Mouse (Mus musculus) left cerebral cortex, adult 8-10 months (tissue): ENCODE measurements around the gene Cfap97d1. TPM values are rescaled to one million over a fixed set of nuclear protein-coding genes. Genes with fewer than 3 reads are reported as not detected.
"Not testable (repeated sequence)": the region's sequence is repeated elsewhere in the genome, so short reads cannot be mapped to it uniquely, and the experiment has no call there.

Experiments
- DNase-seq, 2 experiments: peaks; one replicate each; pipeline ENCODE4 v3.0.0; 2022; ENCODE audit warnings: low spot score in 2 of 2
- total RNA-seq, 4 experiments: library from RNA; stranded (reverse); gene quantifications; 2 replicates each; pipeline ENCODE4 v1.2.4; 2022

The Cfap97d1 gene
- total RNA-seq, 4 experiments from 2014 or later: not detected

- DNase-seq: no peak
Observed at GRCm38 (mm10) chr11:101973496-101973895, 10.6 kb upstream of the Cfap97d1 start.

GRCm38 (mm10) chr11:101974181-101974580 is 9.9 kb upstream of the Cfap97d1 start:
- DNase-seq: no peak

- no peak for DNase-seq
Observed at GRCm38 (mm10) chr11:101974923-101975322, 9.2 kb upstream of the Cfap97d1 start.

- no peak for DNase-seq
Observed at GRCm38 (mm10) chr11:101976949-101977348, 7.1 kb upstream of the Cfap97d1 start.

GRCm38 (mm10) chr11:101979140-101979539 is 4.9 kb upstream of the Cfap97d1 start:
- no peak for DNase-seq

GRCm38 (mm10) chr11:101980603-101981157 is 3.4 kb upstream of the Cfap97d1 start:
- no peak for DNase-seq

GRCm38 (mm10) chr11:101981850-101982249 is 2.2 kb upstream of the Cfap97d1 start:
- DNase-seq: peak in 1 of 2 experiments; percentile 50

- DNase-seq: no peak
Observed at GRCm38 (mm10) chr11:101982981-101983411, 1.1 kb upstream of the Cfap97d1 start.

- no peak for DNase-seq
Observed at GRCm38 (mm10) chr11:101983431-101983921, 603 bp upstream of the Cfap97d1 start.

- DNase-seq: not testable (repeated sequence)
Observed at GRCm38 (mm10) chr11:101985450-101985849, 1.4 kb downstream of the Cfap97d1 start.

GRCm38 (mm10) chr11:101985990-101986389 is 1.9 kb downstream of the Cfap97d1 start:
- DNase-seq: peak; percentile 72 to 83

GRCm38 (mm10) chr11:101986913-101987312 is 2.8 kb downstream of the Cfap97d1 start, which contains the start of gene Dusp3:
TSS of gene Dusp3 (minus strand) at chr11:101987013.
- DNase-seq: no peak

- peak in 1 of 2 experiments; percentile 71 for DNase-seq
Observed at GRCm38 (mm10) chr11:101990244-101990643, 6.2 kb downstream of the Cfap97d1 start.

- DNase-seq: no peak
Observed at GRCm38 (mm10) chr11:101991813-101992212, 7.7 kb downstream of the Cfap97d1 start.

- DNase-seq: peak; percentile 36 to 78
Observed at GRCm38 (mm10) chr11:101992411-101992810, 8.3 kb downstream of the Cfap97d1 start.

GRCm38 (mm10) chr11:101994100-101994499 is 10.0 kb downstream of the Cfap97d1 start:
- DNase-seq: no peak

GRCm38 (mm10) chr11:101995938-101996337 is 11.9 kb downstream of the Cfap97d1 start:
- no peak for DNase-seq

GRCm38 (mm10) chr11:101998258-101998657 is 14.2 kb downstream of the Cfap97d1 start:
- DNase-seq: no peak

GRCm38 (mm10) chr11:101999466-101999865 is 15.4 kb downstream of the Cfap97d1 start:
- no peak for DNase-seq

GRCm38 (mm10) chr11:102004251-102004650 is 20.2 kb downstream of the Cfap97d1 start:
- DNase-seq: no peak

GRCm38 (mm10) chr11:102006271-102006670 is 22.2 kb downstream of the Cfap97d1 start:
- no peak for DNase-seq

GRCm38 (mm10) chr11:102006688-102007087 is 22.6 kb downstream of the Cfap97d1 start:
- no peak for DNase-seq

GRCm38 (mm10) chr11:102008372-102008771 is 24.3 kb downstream of the Cfap97d1 start:
- DNase-seq: no peak
